Mouse (Mus musculus) lung, postnatal 0 days (tissue): Measurements from ENCODE around the gene Olfr164.

ENCODE experiments used
- CTCF ChIP-seq: IDR thresholded peaks from 2 replicates; pipeline ENCODE4 v1.5.1; 2016; ENCODE audit warnings: antibody characterized with exemption, mild to moderate bottlenecking
- EP300 ChIP-seq: IDR thresholded peaks from 2 replicates; pipeline ENCODE4 v1.6.1; 2016; ENCODE audit warnings: antibody characterized with exemption, mild to moderate bottlenecking, control low read depth

- no peak for TF ChIP-seq CTCF
- no peak for TF ChIP-seq EP300
Measured at GRCm38 (mm10) chr16:19349111-19349510, 35.2 kb upstream of the Olfr164 start.
